Mouse (Mus musculus) hindbrain, embryonic 12.5 days (tissue): ENCODE measurements around the gene Tap1. TPM values are rescaled to one million over a fixed set of nuclear protein-coding genes. Genes with fewer than 3 reads are reported as not detected.
A peak's percentile ranks its signal among the peaks of the same experiment; 100 is the strongest.
"Not testable (repeated sequence)": the region's sequence is repeated elsewhere in the genome, so short reads cannot be mapped to it uniquely, and the experiment has no call there.

Experiments
- ATAC-seq: fragments of 200-750 bp; cut with Nextera tagmentation; 2 replicates; pipeline ENCODE4 v1.8.0; 2017; ENCODE audit warnings: moderate TSS enrichment; ENCODE audit not compliant: low FRiP score
- H3K27ac ChIP-seq: fragments of 300-500 bp; sonication (generic); 2 replicates; pipeline ENCODE4 v1.5.1; 2016; ENCODE audit warnings: mild to moderate bottlenecking
- H3K27me3 ChIP-seq: fragments of 300-500 bp; sonication (generic); 2 replicates; pipeline ENCODE4 v1.6.1; 2016; ENCODE audit warnings: mild to moderate bottlenecking
- H3K36me3 ChIP-seq: fragments of 300-500 bp; sonication (generic); 2 replicates; pipeline ENCODE4 v1.6.1; 2016; ENCODE audit warnings: mild to moderate bottlenecking
- H3K4me1 ChIP-seq: fragments of 300-500 bp; sonication (generic); 2 replicates; pipeline ENCODE4 v1.6.1; 2016
- H3K4me2 ChIP-seq: fragments of 300-500 bp; sonication (generic); replicated peaks from 2 replicates; pipeline ENCODE4 v1.6.1; 2016; ENCODE audit warnings: mild to moderate bottlenecking
- H3K4me3 ChIP-seq: fragments of 300-500 bp; sonication (generic); 2 replicates; pipeline ENCODE4 v1.5.1; 2016; ENCODE audit warnings: mild to moderate bottlenecking
- H3K9ac ChIP-seq: fragments of 300-500 bp; sonication (generic); 2 replicates; pipeline ENCODE4 v1.6.1; 2016; ENCODE audit warnings: mild to moderate bottlenecking, moderate library complexity
- H3K9me3 ChIP-seq: fragments of 300-500 bp; sonication (generic); replicated peaks from 2 replicates; pipeline ENCODE4 v1.6.1; 2016; ENCODE audit warnings: mild to moderate bottlenecking
- WGBS: fragments of 180-500 bp; shearing (Covaris S2); methylation state at CpG from one replicate; pipeline ENCODE4 v1.1.7; 2016; 5-methylcytosine and 5-hydroxymethylcytosine counted together
- polyA plus RNA-seq: library from polyadenylated mRNA; unstranded; fragments of >200 nt; fragmentation: Nextera tagmentation; extraction: Ambion mirVana; gene quantifications from 2 replicates; pipeline ENCODE4 v1.2.1, GENCODE M21; 2016

Tap1 gene
- polyA plus RNA-seq, result 1.8 and 2.2 TPM in 2 replicates

DNA sequence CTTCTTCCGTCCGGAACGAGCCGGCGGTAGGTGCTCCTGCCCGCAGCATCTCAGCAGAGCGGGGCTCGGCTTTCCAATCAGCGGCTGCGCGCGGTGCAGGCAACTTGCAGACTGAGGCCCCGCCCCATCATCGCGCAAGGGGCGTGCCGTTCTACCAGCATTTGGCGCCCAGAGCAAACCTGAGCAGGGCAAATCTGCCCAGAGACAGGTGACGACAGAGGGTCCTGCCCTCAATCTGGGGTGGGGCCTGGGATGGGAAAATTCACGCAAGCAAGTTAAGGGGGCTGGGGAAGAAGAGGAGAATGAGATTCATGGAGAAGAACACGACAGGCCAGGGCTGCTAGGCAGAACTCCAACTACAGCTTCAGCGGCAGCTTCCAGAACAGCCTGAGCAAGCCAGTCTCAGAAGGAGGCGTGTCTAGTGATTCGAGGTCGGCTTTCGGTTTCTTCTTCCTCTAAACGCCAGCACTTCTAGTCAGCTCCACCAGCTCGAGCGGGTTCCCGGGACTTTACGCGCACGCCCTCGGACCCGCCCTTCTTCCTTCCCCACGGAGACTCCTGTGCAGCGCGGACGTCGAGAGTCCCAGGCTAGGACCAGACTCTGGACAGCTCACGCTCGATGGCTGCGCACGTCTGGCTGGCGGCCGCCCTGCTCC lies at the start of gene Tap1, which contains the start of gene Psmb9:
Gene Tap1, plus strand, starts transcription at position 293 of the 656 bp plus-strand sequence.
Gene Psmb9, minus strand, starts transcription at position 504 of the 656 bp plus-strand sequence.
- ATAC-seq, result peak; percentile 90
- no peak within 1 kb of the TSS for H3K27ac ChIP-seq
- H3K27me3 ChIP-seq, result peaks cover 89% of the 10 kb centered on the region
- no peaks in the 10 kb centered on the region for H3K9me3 ChIP-seq
- no peaks in the 10 kb centered on the region for H3K36me3 ChIP-seq
- peak within 1 kb of the TSS; percentile 39 for H3K4me3 ChIP-seq
- H3K9ac ChIP-seq, result peak within 1 kb of the TSS; percentile 47
- peaks cover 17% of the 10 kb centered on the region for H3K4me1 ChIP-seq
- peak within 1 kb of the TSS; percentile 84 for H3K4me2 ChIP-seq
- WGBS, result under 1% methylated on average over 46 of the region's 46 CpGs

DNA sequence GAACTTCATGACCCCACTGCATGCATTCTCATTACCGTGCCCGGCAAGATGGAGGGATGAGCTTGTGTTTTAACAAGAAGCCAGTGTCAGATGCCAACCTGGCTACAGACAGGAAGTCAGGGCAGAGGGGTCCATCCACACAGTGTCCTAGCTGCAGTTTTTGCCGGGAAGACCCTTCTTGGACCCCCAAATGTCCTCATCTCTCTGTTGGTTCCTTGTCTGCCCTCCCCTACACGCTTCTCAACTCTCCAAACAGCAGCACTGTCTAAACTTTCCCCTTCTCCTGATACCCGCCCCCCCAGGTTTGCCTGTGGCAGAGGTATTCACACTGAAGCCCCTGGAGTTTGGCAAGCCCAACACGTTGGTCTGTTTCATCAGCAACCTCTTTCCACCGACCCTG lies 49.8 kb upstream of the Tap1 start:
- no peak overlapping the region for H3K9ac ChIP-seq
- H3K4me3 ChIP-seq, result no peak overlapping the region
- H3K4me2 ChIP-seq, result no peak overlapping the region
- H3K36me3 ChIP-seq, result no peaks in the 10 kb centered on the region
- 66% methylated on average over 7 of the region's 7 CpGs for WGBS
- no peak for ATAC-seq
- peaks cover 55% of the 10 kb centered on the region for H3K27me3 ChIP-seq
- peaks cover 14% of the 10 kb centered on the region for H3K4me1 ChIP-seq
- H3K27ac ChIP-seq, result no peak overlapping the region
- no peaks in the 10 kb centered on the region for H3K9me3 ChIP-seq

GRCm38 (mm10) chr17:34138655-34139054 lies 48.7 kb upstream of the Tap1 start:
- WGBS, result 85% methylated on average over 7 of the region's 7 CpGs
- no peaks in the 10 kb centered on the region for H3K9me3 ChIP-seq
- no peak overlapping the region for H3K4me3 ChIP-seq
- no peak overlapping the region for H3K27ac ChIP-seq
- H3K4me1 ChIP-seq, result peaks cover 20% of the 10 kb centered on the region
- no peak for ATAC-seq
- no peak overlapping the region for H3K9ac ChIP-seq
- no peaks in the 10 kb centered on the region for H3K36me3 ChIP-seq
- peaks cover 55% of the 10 kb centered on the region for H3K27me3 ChIP-seq
- H3K4me2 ChIP-seq, result no peak overlapping the region

DNA sequence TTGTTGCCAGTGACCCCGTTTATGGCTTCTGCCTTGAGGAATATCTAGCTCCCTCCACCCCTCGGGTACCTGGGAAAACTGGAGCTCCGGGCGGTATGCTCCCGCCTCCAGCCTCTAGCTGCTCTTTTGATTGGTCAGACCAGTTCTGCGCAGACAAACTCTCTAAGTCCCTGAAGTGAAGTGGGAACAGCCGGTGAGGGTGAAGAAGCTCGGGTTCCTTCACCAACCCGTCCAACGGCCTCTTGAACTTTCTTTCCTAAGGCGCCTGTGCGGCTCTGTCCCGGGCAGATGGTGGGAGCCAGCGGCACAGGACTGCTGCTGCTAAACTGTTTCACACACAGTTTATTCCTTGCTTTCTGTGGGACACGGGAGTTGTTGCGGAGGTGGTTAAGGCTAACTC lies 47.9 kb upstream of the Tap1 start:
- peak overlapping the region; percentile 29; the same call in 1 of the 2 replicates for H3K9ac ChIP-seq
- H3K4me1 ChIP-seq, result peaks cover 20% of the 10 kb centered on the region
- peaks cover 55% of the 10 kb centered on the region for H3K27me3 ChIP-seq

DNA sequence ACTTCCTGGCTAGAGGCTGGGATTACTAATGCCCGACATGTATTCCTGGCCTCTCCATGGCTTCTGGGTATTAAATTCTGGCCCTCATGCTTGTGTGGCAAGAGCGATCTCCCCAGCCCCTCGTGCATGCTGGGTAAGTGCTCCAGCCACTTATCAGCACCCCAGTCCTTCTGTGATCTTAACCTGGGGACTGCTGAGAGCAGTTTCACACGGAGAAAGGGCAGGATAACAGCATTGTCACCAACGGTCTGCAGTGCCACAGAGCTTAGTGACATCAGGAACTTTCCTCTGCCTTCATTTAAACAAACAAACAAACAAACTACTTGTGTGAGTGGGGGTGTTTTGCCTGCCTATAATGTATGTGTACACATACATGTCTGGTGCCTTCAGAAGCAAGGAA lies 47.1 kb upstream of the Tap1 start:
- H3K4me2 ChIP-seq, result peak overlapping the region; percentile 53

More for the DNA sequence above, 47.9 kb upstream of the Tap1 start:
- Histone ChIP-seq H3K4me3 (peak overlapping the region; percentile 29), H3K9me3 (no peaks in the 10 kb centered on the region), H3K4me2 (peak overlapping the region; percentile 53), H3K36me3 (no peaks in the 10 kb centered on the region), H3K27ac (no peak overlapping the region)
- WGBS, result 1% methylated on average over 16 of the region's 16 CpGs
- ATAC-seq, result no peak

DNA sequence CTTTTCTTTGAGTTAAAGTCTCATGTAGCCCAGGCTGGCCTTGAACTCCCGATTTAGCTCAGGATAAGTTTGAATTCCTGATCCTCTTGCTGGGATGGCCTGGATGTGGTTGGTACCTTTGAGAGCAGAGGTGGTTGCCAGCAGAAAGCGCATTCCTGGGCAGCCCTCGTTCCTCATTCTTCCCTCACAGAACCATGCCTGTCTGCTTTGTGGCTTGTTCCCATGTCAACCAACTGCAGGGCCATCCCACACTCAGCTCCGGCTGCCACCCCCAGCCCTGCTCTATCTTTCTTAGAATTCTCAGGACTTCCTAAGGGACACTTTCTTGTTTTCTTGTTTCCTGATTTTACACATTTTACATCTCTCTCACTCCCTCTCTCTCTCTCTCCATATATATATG lies 45.9 kb upstream of the Tap1 start:
- Histone ChIP-seq H3K4me1 (peaks cover 20% of the 10 kb centered on the region), H3K9ac (no peak overlapping the region), H3K9me3 (no peaks in the 10 kb centered on the region), H3K27ac (no peak overlapping the region), H3K36me3 (no peaks in the 10 kb centered on the region), H3K27me3 (peaks cover 51% of the 10 kb centered on the region), H3K4me2 (no peak overlapping the region), H3K4me3 (no peak overlapping the region)
- ATAC-seq, result no peak
- WGBS, result 58% methylated on average over 4 of the region's 4 CpGs

More for the DNA sequence above, 47.1 kb upstream of the Tap1 start:
- Histone ChIP-seq H3K27ac (no peak overlapping the region), H3K4me1 (peaks cover 20% of the 10 kb centered on the region), H3K27me3 (peaks cover 55% of the 10 kb centered on the region), H3K9ac (no peak overlapping the region), H3K36me3 (no peaks in the 10 kb centered on the region), H3K4me3 (0 out of 2 replicates have a peak overlapping the region, but pooled peaks have one; percentile 29), H3K9me3 (no peaks in the 10 kb centered on the region)
- ATAC-seq, result no peak
- 16% methylated on average over 5 of the region's 5 CpGs for WGBS

DNA sequence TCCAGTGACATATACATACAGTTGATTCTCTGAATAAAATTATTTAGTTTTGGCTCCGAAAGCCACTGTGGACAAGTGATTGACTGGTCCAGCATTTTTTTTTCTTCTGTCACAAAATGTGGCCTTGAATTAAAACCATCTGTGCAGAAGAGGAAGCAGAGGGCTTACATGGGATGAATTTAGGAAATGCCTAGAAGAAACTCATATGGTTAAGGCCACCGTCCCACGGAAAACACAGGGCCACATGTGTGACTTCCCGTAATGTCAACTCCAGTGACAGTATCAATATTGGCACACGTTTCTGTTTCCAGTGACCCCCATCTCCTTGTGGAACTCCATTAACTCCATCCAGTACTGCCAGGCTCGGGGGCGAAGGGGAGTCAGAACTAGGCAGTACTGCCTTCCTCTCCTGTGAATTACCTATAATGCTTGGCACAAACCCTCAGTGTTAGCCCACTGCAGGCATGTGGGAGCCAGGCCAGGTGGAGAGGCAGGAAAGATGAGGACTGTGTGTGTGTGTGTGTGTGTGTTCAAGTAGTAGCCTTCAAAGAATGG lies 44.8 kb upstream of the Tap1 start:
- H3K4me2 ChIP-seq, result no peak overlapping the region
- H3K9me3 ChIP-seq, result no peaks in the 10 kb centered on the region
- H3K27me3 ChIP-seq, result peaks cover 40% of the 10 kb centered on the region
- H3K9ac ChIP-seq, result no peak overlapping the region
- no peak overlapping the region for H3K27ac ChIP-seq
- ATAC-seq, result no peak
- H3K36me3 ChIP-seq, result no peaks in the 10 kb centered on the region
- no peak overlapping the region for H3K4me3 ChIP-seq
- peaks cover 20% of the 10 kb centered on the region for H3K4me1 ChIP-seq
- 74% methylated on average over 7 of the region's 7 CpGs for WGBS

DNA sequence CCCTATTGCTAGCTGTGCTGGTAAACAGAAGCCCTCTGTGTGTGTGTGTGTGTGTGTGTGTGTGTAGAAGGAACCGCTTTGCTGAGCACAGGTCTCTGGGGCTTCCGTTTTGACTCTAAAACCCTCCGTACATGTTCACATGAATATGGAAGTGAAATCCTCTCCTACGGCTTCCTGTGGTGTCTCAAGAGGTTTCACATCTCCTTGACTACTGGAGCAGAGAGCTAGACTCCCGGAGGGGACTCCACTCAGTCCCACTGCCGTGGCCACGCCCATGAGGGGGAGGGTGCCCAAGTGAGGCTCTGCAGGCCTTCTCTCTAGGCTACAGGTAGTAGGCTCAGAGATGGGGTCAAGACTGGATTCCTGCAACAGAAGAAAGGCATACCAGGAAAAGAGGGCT lies 44.3 kb upstream of the Tap1 start, which contains the start of gene H2-DMb2:
Gene H2-DMb2, plus strand, starts transcription at position 275 of the 400 bp plus-strand sequence.
- no peak within 1 kb of the TSS for H3K4me3 ChIP-seq
- no peak within 1 kb of the TSS for H3K27ac ChIP-seq
- no peaks in the 10 kb centered on the region for H3K36me3 ChIP-seq
- no peak within 1 kb of the TSS for H3K4me2 ChIP-seq
- 31% methylated on average over 7 of the region's 7 CpGs for WGBS
- no peak for ATAC-seq
- peaks cover 20% of the 10 kb centered on the region for H3K4me1 ChIP-seq
- no peaks in the 10 kb centered on the region for H3K9me3 ChIP-seq
- no peak within 1 kb of the TSS for H3K9ac ChIP-seq
- H3K27me3 ChIP-seq, result peaks cover 35% of the 10 kb centered on the region

DNA sequence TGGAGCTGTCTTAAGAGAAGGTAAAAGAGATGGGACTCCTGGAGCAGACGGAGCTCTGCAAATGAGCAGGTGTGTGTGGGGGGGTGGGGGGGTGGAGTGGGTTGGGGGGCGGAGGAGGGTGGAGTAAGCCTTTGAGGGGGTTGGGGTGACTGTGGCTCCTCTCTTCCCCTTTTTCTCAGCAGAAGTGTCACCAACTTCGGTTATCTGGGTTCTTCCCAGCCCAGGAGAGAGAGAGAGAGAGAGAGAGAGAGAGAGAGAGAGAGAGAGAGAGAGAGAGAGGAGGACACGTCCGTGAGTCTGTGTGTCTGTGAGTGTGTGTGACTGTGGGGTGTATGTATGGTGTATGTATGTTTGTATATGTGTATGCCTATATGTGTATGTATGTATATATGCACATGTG lies 43.9 kb upstream of the Tap1 start:
- ATAC-seq, result no peak
- Histone ChIP-seq H3K9me3 (no peaks in the 10 kb centered on the region), H3K4me3 (no peak overlapping the region), H3K4me2 (no peak overlapping the region), H3K36me3 (no peaks in the 10 kb centered on the region), H3K27me3 (peaks cover 31% of the 10 kb centered on the region), H3K27ac (no peak overlapping the region), H3K4me1 (peaks cover 20% of the 10 kb centered on the region), H3K9ac (no peak overlapping the region)
- WGBS, result 65% methylated on average over 5 of the region's 5 CpGs

- 88% methylated on average over 4 of the region's 4 CpGs for WGBS
- Histone ChIP-seq H3K27me3 (peaks cover 23% of the 10 kb centered on the region), H3K4me1 (peaks cover 17% of the 10 kb centered on the region)
- H3K9me3 ChIP-seq, H3K9ac ChIP-seq, H3K27ac ChIP-seq, H3K4me3 ChIP-seq, H3K4me2 ChIP-seq, ATAC-seq, H3K36me3 ChIP-seq: not testable (repeated sequence)
These were observed 43.1 kb upstream of the Tap1 start for GRCm38 (mm10) chr17:34144221-34144620.

DNA sequence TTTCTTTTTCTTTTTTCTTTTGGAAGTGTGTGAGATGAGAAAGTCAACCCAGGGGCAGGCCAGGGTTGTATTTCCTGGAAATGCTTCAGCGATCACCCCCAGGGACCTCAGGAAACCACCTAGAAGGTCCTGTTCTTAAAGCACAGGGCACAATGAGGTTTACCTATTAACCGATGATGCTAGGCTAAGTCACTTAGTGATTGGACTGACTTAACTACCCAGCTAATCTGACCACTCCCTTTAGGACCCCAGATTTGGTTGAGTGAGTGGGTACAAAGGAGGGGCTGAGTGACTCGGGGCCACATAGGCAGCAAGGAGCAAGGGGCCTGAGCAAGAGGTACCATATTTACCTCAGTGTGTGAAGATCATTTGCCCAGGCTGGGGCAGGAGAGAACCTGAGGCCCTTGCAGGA lies 42.4 kb upstream of the Tap1 start:
- no peak for ATAC-seq

DNA sequence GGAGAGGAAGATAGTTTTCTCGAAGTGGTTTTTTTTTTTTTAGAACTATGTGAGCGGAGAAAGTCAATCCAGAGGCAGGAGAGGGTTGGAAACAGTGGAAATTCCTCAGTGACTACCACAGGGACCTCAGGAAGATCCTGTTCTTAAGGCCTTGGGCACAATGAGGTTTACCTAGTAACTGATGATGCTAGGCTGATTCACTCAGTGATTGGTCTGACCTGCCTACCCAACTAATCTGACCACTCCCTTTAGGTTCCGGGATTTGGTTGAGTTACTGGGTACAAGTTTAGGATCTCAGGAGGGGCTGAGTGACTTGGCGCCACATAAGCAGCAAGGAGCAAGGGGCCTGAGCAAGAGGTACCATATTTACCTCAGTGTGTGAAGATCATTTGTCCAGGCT lies 34.4 kb upstream of the Tap1 start, which contains the start of gene H2-DMb1:
Gene H2-DMb1, plus strand, starts transcription at position 150 of the 400 bp plus-strand sequence.
- H3K36me3 ChIP-seq, result no peaks in the 10 kb centered on the region
- WGBS, result 61% methylated on average over 4 of the region's 4 CpGs
- H3K9ac ChIP-seq, result no peak within 1 kb of the TSS
- no peaks in the 10 kb centered on the region for H3K9me3 ChIP-seq
- no peak within 1 kb of the TSS for H3K4me3 ChIP-seq
- ATAC-seq, result no peak
- H3K4me1 ChIP-seq, result no peaks in the 10 kb centered on the region
- H3K4me2 ChIP-seq, result no peak within 1 kb of the TSS
- no peak within 1 kb of the TSS for H3K27ac ChIP-seq
- H3K27me3 ChIP-seq, result no peaks in the 10 kb centered on the region

More for the DNA sequence above, 42.4 kb upstream of the Tap1 start:
- H3K4me3 ChIP-seq, result no peak overlapping the region
- 78% methylated on average over 3 of the region's 3 CpGs for WGBS
- no peak overlapping the region for H3K4me2 ChIP-seq
- H3K4me1 ChIP-seq, result peaks cover 9% of the 10 kb centered on the region
- peaks cover 16% of the 10 kb centered on the region for H3K27me3 ChIP-seq
- no peaks in the 10 kb centered on the region for H3K36me3 ChIP-seq
- H3K27ac ChIP-seq, result no peak overlapping the region
- no peaks in the 10 kb centered on the region for H3K9me3 ChIP-seq
- no peak overlapping the region for H3K9ac ChIP-seq
